Mouse (Mus musculus) spleen, adult 2 months (tissue): Measurements from ENCODE around the gene Col6a2. TPM values are rescaled to one million over a fixed set of nuclear protein-coding genes. Genes with fewer than 3 reads are reported as not detected.

Experiments
- DNase-seq, 2 experiments: peaks; one replicate each; pipeline versions ENCODE4 v3.0.0 to v3.0.0-alpha.2; 2012 to 2021; ENCODE audit warnings: low spot score in 2 of 2, low read depth in 1 of 2
- H3K27ac ChIP-seq: fragments of 200-500 bp; 2 replicates; pipeline ENCODE4 v1.5.1; 2012; ENCODE audit warnings: low read length, inconsistent platforms; ENCODE audit not compliant: insufficient read depth
- H3K27me3 ChIP-seq: fragments of 200-500 bp; 2 replicates; pipeline ENCODE4 v1.6.1; 2012; ENCODE audit warnings: mild to moderate bottlenecking, moderate library complexity, low read length, inconsistent platforms; ENCODE audit not compliant: control insufficient read depth, insufficient read depth
- H3K36me3 ChIP-seq: fragments of 200-500 bp; 2 replicates; pipeline ENCODE4 v1.6.1; 2012; ENCODE audit warnings: mild to moderate bottlenecking, low read length, inconsistent platforms; ENCODE audit not compliant: control insufficient read depth, insufficient read depth
- H3K4me1 ChIP-seq: fragments of 200-500 bp; 2 replicates; pipeline ENCODE4 v1.6.1; 2011; ENCODE audit warnings: inconsistent platforms; ENCODE audit not compliant: control insufficient read depth, insufficient read depth, insufficient read length
- H3K4me3 ChIP-seq: fragments of 200-500 bp; 2 replicates; pipeline ENCODE4 v1.5.1; 2011; ENCODE audit warnings: mild to moderate bottlenecking, inconsistent platforms; ENCODE audit not compliant: insufficient read depth, insufficient read length; ENCODE audit errors: extremely low read depth
- CTCF ChIP-seq: fragments of 200-500 bp; IDR thresholded peaks from 2 replicates; pipeline ENCODE4 v1.5.1; 2011; ENCODE audit warnings: mild to moderate bottlenecking, inconsistent platforms; ENCODE audit not compliant: insufficient read depth, insufficient read length, insufficient replicate concordance; ENCODE audit errors: extremely low read depth
- POLR2A ChIP-seq: fragments of 200-500 bp; IDR thresholded peaks from 2 replicates; pipeline ENCODE4 v1.6.1; 2011; ENCODE audit warnings: low read depth, low read length, inconsistent platforms
- WGBS: fragments of 180-500 bp; shearing (Covaris S2); methylation state at CpG from one replicate; pipeline ENCODE4 v1.1.7; 2018; 5-methylcytosine and 5-hydroxymethylcytosine counted together
- polyA plus RNA-seq: library from polyadenylated mRNA; depleted of rRNA; stranded (reverse); fragments of >200 nt; gene quantifications from 2 replicates; pipeline ENCODE4 v1.2.3, GENCODE M21; 2012; rRNA removed

Col6a2 gene
- 11.5 and 11.7 TPM in 2 replicates for polyA plus RNA-seq

DNA sequence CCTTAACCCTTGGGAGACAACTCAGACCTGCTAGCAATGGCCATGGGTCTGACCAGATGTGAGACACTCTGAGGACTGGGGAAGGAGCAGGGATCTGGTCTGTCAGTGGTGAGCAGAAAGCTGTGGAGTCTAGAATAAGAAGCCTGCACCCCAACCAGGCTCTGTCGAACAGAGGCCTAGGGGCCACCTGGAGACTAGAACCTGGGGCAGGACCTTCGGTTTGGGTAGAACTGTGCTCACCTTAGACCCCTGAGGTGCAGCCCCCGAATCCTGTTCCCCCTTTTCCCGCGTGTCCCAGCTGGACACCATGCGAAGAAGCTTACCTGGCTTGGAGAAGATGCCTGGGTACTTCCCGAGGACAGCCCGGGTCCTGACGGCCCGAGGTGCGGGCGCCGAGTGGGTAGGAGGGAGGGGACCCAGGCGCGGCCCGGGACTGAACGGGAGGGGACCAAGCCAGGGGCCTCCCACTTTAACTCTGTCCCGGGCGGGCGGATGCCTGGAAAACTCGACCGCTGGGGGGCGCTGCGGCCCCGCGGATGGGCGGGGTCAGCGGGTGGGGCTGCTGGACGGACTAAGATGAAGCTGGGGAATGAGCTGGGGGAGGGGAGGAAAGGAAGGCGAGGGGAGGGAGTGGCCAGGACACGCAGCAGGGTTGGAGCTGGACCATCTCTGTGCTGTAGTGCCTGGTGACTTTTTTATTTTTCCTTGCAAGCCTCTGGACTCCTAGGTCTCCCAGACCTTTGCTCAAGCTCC lies at the start of gene Col6a2:
Gene Col6a2 (minus strand): TSS at position 703 of the 753 bp plus-strand sequence.
- H3K4me1 ChIP-seq, result peaks cover 2% of the 10 kb centered on the region; the same call in 1 of the 2 replicates
- peak in 1 of 2 experiments; percentile 13 for DNase-seq
- H3K27ac ChIP-seq, result no peak within 1 kb of the TSS
- 7% methylated on average over 31 of the region's 31 CpGs for WGBS
- peak; percentile 13; the same call in 1 of the 2 replicates for TF ChIP-seq CTCF
- no peak for TF ChIP-seq POLR2A
- H3K36me3 ChIP-seq, result no peaks in the 10 kb centered on the region
- peak within 1 kb of the TSS; percentile 15; the same call in 1 of the 2 replicates for H3K4me3 ChIP-seq
- H3K27me3 ChIP-seq, result no peaks in the 10 kb centered on the region

DNA sequence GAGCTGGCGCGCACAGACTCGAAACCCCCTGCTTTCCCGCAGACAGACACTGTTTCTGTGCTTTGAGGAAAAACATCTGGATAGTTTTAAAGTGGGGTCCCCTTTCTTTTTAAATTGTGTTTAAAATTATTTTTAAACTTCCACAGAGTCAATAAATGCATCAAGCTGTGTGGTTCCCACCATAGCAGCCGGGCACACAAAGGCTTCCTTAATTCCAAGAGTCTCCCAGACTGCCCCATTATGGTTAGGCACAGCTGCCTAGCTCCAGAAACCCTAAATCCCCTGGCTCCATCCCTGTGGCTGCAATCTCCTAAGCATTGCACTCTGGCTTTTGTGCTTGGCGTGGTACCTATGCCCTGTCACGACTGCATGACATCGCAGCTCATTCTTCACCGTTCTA lies 48.5 kb upstream of the Col6a2 start:
- WGBS, result 92% methylated on average over 9 of the region's 9 CpGs
- DNase-seq, result peak in 1 of 2 experiments; percentile 1
- no peaks in the 10 kb centered on the region for H3K36me3 ChIP-seq
- H3K27ac ChIP-seq, result no peak overlapping the region
- no peaks in the 10 kb centered on the region for H3K4me1 ChIP-seq
- TF ChIP-seq POLR2A (no peak), CTCF (no peak)
- no peaks in the 10 kb centered on the region for H3K27me3 ChIP-seq
- H3K4me3 ChIP-seq, result no peak overlapping the region

DNA sequence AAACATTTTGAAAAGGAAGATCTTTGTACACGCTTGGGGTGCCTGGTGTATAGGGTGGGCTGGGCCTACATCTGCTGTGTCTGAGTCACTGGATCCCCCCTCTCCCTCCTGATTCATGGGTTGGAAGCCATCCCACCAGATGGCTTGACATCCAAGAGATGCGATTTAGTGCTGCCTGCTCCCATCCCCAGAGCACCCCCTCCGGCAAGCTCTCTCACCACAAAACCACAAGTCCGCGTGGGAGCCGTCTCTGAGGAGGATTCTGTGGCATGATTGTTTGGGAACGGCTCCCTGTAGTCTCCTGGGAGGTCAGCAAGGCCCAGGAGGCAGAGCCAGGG lies 45.5 kb upstream of the Col6a2 start:
- Histone ChIP-seq H3K27ac (no peak overlapping the region), H3K36me3 (no peaks in the 10 kb centered on the region), H3K4me3 (no peak overlapping the region), H3K27me3 (no peaks in the 10 kb centered on the region), H3K4me1 (no peaks in the 10 kb centered on the region)
- no peak for DNase-seq
- no peak for TF ChIP-seq POLR2A
- no peak for TF ChIP-seq CTCF
- WGBS, result 40% methylated on average over 7 of the region's 7 CpGs

DNA sequence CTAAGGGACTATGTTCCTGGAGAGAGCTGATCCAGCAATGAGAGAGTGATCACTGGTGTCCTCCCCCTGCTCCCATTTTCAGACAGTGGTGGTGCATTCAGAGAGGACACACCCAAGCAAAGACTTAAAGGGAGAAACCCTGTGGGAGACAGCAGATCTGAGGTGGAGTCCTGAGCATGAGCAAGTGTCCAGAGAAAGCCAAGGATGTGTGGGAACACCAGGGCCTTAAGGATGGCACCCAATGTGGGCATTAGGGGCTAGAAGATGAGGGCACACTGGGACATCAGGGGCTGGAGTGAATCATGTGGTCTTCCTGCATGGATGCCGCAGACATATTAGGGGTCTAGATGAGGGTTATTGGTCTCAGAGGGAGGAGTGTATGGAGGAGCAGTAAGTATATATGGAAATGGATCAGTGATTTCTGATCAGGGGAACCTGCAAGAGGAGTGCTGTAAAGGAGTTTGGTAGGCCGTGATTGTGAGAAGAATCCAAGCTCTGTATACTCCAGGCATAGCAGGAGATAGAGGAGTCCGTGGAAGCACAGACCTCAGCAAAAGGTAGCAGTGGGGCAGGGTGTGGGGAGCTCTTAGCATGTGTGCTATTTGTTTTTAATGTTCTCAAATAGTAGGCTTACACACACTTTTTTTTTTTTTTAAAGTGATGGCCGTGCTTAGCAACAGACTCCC lies 45.0 kb upstream of the Col6a2 start:
- no peak for DNase-seq
- 85% methylated on average over 4 of the region's 4 CpGs for WGBS
- TF ChIP-seq POLR2A, result no peak
- Histone ChIP-seq H3K27me3 (no peaks in the 10 kb centered on the region), H3K27ac (no peak overlapping the region), H3K36me3 (no peaks in the 10 kb centered on the region), H3K4me1 (no peaks in the 10 kb centered on the region), H3K4me3 (no peak overlapping the region)

DNA sequence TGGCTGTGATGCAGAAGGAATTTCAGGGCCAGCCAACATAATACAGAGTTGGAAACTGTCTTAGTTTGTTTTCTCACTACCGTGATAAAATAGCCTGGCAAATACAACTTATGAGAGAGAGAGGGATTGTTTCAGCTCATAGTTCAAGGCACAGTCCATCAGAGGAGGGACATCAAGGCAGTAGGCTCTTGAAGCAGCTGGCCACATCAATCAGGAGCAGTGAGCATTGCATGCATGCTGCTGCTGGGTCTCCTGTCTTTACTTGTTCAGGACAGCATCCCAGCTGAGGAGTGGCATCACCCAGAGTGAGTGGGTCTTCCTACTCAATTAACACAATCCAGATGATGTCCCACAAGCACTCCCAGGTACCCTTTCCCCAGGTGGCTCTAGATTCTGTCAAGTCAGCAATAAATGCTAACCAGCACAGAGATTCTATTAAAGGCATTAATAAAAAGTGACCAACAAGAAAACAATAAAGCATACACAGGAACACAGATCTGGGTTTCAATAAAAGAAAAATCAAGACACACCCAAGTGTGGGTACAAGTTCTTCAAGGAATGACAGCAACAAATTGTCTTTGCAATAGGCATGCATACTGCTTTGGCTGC lies 43.9 kb upstream of the Col6a2 start:
- Histone ChIP-seq H3K4me3 (no peak overlapping the region), H3K36me3 (no peaks in the 10 kb centered on the region), H3K4me1 (no peaks in the 10 kb centered on the region), H3K27ac (no peak overlapping the region), H3K27me3 (no peaks in the 10 kb centered on the region)
- TF ChIP-seq POLR2A, result no peak
- TF ChIP-seq CTCF, result no peak
- WGBS, result 94% methylated on average over 1 of the region's 1 CpGs
- no peak for DNase-seq

DNA sequence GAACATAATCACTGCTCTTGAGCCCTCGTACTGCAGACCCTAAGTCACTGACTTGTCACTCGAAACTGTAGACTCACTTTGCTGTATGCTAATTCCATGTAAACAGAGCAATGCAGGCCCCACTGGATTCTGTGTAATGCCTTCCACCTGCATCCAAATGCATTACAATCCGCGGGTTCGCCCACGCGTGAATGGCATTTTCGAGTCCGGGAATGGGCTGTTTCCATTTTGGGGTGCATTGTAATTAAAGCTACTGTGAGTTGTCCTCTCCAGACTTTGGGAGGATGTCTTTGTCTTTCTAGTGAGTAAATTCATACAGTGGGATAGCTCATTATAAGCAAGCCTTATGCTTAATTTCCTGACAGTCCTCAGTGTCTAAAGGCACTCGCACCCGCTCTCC lies 42.1 kb upstream of the Col6a2 start:
- 90% methylated on average over 11 of the region's 11 CpGs for WGBS
- Histone ChIP-seq H3K4me1 (no peaks in the 10 kb centered on the region), H3K4me3 (no peak overlapping the region), H3K36me3 (no peaks in the 10 kb centered on the region), H3K27me3 (no peaks in the 10 kb centered on the region), H3K27ac (no peak overlapping the region)
- no peak for DNase-seq
- no peak for TF ChIP-seq CTCF
- TF ChIP-seq POLR2A, result no peak
